Mouse (Mus musculus) c-Kit-positive CD71-positive TER-119-negative erythroid progenitor cells, embryonic 14.5 days (primary cell): ENCODE measurements around the gene Plppr3.

Experiments used
- DNase-seq: peaks from one replicate; pipeline ENCODE4 v3.0.0-alpha.2; 2013; ENCODE audit warnings: low read depth

Plppr3 gene

DNA sequence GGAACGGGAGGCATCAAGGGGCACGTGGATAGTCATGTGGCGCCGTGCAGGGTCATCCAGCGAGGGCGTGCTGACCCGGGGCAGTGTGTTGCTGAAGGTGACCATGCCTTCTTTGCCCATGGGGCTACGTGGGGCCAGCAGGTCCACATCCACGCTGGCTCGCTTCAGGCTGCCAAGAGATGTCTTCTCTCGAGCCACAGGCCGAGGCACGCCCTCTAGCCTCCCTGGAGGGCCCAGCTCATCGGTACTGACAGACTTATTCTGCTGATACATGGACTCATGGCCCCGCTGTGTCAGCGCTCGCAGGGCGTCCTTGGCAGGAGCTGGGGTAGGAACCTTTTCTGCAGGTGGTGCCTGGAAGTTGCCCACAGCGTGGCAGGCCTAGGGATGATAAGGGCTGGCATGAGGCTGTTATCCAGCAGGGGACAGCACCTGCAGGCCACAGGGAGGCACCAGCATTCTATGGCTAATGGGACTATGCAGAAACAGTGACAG is 8.6 kb downstream of the Plppr3 start:
- no peak for DNase-seq

DNA sequence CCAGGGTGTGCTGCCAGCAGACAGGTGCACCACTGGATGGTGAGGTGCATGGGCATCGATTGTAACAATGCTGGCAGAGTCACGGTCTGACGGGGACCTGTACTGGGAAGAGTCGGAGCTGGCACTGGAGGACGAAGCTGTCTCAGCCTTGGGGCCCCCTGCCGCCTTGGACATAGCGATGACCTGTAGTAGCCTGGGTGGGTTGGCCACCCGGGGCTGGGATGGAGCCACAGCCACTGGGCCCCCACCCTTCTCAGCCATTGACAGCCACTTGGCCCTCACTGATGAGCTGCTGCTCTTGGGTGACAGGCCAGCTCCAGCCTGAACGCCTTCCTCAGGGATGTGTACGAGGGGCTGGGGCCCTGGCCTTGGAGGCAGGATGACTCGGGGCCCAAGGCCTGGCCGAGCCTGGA is 9.2 kb downstream of the Plppr3 start:
- no peak for DNase-seq

DNA sequence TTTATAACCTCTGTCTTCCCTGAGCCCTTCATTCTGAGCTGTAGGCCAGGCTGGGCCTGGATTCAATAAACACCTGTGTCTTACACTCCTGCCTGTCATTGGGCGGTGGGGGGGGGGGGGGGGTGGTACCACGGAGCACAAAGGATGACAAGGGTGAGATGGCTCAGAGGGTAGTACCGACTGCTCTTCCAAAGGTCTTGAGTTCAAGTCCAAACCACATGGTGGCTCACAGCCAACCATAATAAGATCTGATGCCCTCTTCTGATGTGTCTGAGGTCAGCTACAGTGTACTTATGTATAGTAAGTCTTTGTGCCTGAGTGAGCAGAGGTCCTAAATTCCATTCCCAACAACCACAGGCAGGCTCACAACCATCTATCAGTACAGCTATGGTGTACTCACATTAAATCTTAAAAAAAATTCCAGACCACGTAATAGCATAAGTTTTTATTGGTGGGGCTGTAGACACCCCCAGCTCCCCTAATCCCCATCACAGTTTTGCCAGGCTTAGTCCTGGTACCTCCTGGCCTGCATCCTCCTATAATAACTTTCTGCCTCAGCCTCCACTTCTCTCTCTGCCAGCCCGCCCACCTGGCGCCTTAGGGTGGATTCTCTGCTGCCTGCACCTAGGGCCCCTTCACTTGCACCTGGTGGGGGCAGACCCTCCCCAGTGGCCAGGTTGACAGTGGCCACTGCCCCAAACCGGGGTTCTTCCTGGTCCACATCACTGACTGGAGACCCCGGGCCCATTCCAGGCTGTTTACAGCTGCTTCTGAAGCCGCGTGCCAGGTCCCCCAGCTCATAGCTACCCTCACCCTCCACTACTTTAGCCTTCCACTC is 9.9 kb downstream of the Plppr3 start:
- DNase-seq = no peak

DNA sequence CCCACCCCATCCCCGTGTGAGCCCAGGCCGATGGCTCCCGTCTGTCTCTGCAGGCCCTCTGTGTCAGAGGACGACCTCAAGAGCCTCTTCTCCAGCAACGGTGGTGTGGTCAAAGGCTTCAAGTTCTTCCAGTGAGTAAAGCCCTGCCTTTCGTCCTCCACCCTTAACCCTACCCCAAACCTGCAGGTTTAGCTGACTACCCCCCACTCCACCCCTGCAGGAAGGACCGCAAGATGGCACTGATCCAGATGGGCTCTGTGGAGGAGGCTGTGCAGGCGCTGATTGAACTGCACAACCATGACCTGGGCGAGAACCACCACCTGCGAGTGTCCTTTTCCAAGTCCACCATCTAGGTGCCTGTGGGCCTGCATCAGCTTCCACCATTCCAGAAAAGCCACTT is 11.5 kb downstream of the Plppr3 start:
- no peak for DNase-seq

DNA sequence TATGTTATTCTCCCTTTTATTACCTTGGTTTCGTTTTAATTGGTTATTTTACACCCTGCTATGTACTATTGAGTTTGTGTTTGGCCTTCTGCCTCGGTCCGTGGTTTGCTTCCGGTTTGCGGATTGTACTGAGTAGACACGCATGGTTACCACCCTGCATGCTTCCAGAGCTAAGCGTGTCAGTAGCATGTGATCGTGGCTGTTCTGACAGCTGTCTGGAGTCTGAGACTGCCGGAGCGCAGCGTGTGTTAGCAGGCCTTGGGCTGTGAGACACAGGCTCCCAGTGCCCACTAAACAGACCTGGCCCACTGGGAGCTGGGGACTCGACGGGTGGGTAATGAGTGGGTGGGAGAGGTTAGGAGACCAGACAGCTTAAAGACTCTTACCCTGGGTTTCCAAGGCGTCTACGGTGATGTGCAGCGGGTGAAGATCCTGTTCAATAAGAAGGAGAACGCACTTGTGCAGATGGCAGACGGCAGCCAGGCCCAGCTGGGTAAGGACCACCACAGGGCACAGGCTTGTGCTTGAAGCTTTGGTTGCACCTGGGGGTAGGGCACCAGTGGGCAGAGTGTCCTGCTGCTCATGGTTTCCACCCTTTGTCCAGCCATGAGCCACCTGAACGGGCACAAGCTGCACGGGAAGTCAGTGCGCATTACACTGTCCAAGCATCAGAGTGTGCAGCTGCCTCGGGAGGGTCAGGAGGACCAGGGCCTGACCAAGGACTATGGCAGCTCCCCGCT is 12.2 kb downstream of the Plppr3 start:
- DNase-seq = no peak

DNA sequence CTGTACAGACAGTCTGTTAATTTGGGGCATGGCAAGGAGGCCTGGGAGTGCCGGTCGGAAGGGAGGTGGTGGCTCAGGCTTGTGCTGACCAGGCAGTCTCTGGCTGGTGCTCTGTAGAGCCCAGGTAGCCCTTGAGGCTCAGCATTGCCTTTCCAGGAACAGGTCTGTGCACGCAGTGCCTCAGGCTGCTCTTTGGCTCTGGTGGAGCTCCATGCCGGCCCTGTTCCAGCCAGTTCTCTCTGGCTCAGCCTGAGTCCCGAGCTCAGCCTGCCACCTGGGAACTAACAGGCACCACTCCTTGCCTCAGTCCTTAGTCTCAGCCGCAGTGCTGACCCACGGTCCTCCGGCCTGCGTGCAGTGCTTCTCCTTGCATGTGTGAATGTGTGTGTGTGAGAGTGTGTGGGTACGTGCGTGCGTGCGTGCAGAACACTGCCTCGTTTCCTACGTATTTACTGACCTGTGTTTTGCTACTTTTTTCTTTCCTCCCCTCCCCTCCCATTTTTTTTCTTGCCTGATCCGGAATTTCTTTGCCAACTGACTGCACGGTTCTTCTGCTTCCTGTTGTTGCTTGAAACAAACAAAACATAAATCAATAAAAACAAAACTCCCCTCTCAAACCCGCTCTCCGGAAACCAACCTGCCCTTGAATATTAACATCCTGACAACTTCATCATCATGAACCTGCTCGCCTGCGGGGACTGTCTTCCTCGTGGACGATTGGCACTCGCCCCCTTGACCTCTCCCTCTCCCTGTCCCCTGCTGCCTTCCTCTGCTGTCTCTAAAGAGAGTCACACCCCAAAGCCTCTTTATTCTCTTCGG is 13.0 kb downstream of the Plppr3 start:
- no peak for DNase-seq

DNA sequence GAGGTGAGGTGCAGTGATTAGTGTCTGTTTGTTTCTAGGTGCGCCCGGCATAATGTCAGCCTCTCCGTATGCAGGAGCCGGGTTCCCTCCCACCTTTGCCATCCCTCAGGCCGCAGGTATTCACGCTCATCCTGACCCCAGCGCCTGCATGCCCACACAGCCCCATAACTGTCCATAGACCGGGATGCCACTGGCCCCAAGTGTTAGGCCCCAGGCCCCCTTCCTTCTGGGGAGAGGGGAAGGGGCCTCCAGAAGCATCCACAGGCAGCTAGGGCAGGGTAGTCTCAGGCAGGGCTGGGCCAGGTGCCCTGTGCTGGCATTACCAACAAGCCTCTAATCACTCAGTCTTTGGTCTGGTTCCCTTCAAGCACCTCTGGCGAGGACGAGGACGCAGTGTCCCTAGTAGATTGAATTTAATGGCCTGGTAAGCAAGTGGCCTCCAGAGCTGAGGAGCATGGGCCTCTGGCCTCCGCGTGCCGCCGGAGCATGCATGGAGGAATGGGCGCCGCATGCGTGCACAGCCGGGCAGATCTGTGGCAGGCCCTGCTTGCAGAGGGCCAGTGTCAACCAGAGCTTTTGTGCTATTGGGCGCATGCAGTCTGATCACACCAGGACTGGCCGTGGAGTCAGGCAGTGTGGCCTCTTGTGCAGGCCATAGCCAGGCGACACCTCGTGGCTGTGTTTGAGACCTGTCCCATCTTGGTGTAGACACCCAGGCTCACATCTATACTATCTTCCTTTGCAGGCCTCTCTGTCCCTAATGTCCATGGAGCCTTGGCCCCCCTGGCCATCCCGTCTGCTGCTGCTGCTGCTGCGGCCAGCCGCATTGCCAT is 14.1 kb downstream of the Plppr3 start:
- no peak for DNase-seq

DNA sequence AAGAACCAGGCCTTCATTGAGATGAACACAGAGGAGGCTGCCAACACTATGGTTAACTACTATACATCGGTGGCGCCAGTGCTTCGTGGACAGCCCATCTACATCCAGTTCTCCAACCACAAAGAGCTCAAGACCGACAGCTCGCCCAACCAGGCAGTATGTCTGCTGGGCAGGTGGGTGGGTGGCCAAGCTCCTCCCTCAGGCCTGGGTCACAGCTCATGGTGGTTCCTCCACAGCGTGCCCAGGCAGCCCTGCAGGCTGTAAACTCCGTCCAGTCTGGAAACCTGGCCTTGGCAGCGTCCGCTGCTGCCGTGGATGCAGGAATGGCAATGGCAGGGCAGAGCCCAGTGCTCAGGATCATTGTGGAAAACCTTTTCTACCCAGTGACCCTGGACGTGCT is 15.3 kb downstream of the Plppr3 start:
- DNase-seq = no peak

DNA sequence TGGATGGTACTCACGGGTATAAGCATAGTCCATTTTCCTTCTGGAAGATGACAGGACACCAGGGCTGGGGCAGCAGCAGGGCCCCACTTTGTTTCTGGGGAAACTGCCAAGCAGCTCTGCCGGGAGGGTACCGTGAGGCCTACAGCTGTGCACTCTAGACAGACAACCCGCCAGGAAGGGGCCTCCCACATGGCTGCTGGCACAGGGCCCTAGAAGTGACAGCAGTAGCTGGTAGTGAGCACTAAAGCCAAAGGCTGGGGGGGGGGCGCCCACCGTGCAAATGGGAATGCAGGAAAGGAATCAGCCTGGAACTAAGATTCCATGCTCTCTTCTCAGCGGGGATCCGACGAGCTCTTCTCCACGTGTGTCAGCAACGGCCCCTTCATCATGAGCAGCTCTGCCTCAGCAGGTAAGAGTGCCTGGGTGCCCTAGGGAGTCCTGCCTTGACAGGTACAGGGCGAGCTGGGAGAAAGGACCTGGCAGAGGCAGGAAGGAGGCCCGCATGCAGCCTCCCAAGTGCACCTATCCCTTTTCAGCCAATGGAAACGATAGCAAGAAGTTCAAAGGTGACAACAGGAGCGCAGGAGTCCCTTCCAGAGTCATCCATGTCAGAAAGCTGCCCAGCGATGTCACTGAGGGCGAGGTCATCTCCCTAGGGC is 15.9 kb downstream of the Plppr3 start:
- DNase-seq = no peak

DNA sequence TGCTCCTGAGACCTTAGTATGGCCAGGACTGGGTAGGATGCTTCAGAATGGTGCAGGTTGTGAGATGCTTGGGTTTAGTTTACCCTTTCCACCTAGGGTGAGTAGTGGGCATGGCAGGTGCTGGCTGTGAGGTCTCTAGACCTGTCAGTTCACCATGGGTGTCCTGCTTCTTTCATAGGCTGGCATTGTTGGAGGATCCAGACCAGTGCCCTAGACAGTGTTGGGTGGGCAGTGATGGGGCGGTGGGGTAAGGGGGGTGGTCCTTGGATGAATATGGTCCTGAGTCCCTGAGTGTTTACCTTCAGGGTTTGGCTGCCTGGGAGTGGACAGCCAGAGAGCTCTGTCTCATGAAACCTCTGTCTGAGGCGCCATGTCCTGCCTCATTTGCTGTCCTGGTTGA is 16.5 kb downstream of the Plppr3 start:
- no peak for DNase-seq

DNA sequence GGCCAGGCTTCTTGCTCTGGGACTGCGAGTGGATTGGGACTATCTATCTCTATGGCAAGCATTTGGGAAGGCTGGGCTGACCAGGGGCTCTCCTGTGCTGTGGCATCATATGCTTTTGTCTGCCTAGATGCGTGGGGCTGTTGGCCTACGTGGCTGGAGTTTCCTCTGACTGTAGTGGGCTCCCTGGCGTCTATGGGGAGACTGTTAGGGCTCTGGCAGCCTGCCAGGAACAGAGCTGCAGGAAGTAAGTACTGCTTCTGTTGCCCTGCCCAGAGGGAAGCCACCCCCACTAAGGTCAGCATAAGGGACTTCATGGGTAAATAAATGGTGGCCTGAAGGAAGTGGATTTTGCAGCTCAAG is 17.0 kb downstream of the Plppr3 start:
- DNase-seq = no peak

DNA sequence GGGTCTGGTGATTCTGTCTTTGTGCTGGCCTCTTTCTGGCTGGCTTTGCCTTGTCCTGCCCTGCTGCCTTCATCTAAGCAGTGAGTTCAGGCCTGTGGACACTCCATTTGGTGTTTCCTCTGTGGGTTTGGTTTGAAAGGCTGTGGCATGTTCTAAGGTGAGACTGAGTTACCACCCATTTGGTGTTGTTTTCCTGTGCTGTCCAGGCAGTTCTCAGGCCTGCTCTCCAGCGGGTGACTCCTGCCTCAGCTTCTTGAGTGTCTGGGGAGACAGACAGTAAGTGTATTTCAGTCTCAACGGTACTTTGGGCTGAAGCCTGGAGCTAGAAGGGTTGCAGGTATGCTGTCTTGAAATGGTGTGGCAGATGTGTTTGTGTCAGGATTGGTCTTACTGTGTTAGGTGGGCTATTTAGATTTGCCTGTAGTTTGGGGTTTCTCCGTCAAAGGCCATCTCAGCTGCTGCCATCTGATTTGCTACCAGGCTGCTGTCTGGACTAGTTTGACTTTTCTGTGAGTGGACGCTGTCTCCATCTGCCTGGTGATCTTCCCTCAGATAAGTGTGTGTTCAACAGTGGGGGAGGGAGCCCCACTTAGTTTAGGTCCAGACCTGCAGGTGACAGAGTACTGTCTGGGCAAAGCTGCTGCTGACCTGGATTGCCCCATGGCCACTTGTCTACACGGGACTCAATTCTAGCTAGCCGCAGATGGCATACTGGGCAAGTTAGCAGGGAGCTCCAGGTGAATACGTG is 17.6 kb downstream of the Plppr3 start:
- DNase-seq = no peak

DNA sequence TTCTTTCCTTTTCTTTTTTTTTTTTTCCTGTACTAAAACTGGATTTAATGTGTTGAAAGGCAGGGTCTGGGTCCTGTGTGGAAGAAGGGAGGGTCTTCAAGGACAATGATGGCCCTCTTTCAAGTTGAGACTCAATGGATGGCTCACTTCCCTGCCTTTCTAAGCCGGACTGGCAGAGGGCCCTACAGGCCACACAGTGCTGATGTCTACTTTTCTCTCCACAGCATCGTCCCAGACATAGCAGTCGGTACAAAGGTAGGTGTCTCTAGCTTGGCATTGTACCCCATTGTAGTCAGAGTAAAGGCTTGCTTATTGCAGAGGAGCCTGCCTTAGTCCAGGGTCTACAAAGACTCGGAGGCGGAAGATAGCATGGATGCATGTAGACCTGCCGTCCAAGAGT is 18.2 kb downstream of the Plppr3 start:
- DNase-seq = no peak

DNA sequence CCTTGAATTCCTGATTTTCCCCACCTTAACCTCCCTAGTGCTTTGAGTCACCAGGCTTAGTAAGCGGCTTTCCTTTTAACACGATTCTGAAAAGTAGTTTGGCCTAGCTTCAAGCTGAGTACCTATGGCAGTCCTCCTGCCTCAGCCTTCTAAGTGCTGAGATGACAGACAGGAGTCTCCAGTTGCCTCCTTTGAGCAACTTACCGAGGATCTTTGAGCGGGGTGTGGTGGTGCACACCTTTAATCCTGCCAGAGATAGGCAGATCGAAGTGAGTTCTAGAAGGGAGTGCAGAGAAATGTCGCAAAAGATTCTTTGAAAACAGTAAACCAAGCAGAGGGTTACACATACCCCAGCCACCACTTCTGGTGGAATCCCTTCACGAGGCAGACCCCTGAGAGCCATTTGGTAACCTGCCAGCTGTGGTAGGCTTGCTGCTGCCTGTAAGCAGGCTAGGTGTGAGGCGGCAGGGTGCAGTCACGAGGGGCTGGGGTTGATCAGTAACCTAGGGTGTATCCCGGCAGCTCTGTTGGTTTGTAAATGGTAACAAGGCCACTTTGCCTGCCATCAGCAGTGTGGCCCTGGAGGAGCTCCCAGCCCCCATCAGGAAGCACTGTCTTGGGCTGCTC is 18.8 kb downstream of the Plppr3 start:
- DNase-seq = peak; percentile 30

DNA sequence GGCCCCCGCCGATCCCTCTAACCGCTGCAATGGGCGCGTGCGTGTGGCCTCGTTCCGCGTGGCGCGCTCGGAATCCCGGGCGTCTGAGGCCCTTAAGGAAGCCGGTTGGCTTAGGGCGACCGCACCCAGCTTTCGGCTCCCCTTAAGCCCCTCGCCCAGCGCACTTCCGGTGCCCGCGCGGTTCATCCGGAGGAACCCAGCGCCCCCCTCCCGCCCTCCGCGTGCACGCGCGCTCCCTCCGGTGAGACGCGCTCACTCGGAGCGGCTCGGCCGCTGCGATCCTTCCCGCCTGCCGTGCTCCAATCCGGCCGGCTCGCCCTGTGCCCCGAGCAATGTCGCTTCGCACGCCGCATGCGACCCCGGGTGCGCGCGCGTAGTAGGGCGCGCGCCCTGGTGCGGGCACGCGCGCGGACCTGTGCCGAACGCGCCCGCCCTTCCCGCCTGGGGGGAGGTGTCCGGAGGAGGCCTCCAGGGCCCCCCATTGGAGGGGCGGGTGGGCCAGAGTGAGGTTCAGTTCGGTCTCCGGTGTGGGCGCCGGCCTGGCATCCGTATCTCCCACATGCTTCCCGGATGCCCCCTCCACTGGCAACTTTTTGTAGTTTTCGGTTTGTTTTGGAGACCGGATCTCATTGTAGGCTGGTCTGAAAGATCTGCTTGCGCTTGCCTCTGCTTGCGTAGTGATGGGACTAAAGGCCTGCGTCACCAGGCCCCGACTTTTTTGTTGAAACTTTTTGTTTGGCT is 19.5 kb downstream of the Plppr3 start:
- peak; percentile 34 for DNase-seq

DNA sequence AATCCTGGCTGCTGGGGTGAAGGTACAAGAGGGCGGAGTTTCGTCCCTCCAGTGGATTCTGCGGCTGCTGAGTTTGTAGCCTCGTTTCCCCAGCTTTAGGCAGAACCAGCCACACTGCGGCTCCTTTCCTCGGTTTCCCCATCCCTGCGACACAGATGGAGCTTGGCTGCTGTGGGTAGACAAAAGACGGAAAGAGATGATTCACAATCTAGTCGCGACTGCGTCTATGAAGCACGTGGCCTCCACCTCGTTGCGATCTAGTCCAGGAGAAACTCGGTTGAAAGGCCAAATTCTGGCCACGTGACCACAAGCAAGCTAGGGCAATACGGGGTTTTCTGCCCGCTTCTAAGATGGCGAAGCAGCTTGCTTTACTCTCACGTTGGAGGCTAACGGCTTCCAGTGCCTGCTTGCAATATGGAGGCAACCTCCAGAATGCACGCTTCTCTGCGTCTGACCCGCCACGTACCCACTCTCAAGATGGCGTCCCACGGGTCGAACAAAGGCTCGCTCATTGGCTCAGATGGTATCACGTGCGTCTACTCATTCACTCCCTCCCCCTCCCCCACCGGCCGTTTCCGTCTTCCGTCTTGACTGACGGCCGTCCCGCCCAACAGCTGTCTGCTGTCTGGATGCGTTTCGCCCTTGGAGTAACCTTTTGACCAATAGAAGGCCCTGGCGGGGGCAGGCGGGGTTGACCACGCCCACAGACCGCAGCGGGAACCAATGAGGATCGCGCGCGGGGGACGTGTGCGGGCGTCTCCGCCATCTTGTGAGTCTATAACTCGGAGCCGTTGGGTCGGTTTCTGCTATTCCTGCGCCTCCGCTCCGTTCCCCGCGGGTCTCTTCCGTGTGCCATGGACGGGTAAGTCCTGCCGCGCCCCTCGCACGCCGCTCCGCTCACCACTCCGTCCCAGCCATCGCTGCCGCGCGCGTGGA is 20.3 kb downstream of the Plppr3 start, which contains the start of gene Ptbp1:
Gene Ptbp1 (plus strand): TSS at position 568 of the 936 bp plus-strand sequence.
- peak; percentile 100 for DNase-seq

DNA sequence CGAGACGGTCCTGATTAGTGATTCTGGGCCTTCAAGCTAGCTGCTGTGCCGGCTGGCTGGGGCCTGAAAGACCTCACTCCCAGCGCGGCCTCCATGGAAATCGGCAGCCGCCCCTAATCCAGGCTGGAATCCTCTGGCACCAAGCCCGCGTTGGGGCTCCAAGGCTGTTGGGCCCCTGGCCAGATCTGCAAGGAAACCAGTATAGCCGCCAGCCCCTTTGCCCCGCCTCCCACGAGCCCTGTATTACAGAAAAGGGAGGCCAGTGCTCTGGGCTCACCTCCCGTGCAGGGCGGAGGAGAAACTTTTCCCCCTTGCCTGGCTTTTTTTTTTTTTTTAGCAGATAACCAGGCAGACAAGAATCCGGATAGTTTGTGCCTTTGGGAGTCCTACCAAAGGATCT is 21.0 kb downstream of the Plppr3 start:
- DNase-seq = peak; percentile 51

DNA sequence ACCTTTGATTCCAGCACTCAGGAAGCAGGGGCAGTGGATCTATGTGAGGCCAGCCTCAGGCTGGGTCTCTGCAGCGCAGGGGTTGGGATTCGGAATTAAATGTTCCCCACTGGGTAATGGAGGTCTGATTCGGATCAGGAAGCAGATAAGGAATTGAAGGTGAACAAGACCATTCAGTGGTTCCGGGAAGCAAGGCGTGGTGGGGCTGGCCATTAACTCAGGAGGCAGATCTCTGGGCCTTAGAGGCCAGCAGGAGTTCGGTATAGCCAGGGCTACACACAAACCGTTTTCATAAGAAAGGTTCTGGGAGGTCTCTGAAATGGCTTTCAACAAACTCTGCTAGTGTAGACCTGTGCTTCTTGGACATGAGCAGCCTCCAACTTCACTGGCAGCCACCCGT is 21.6 kb downstream of the Plppr3 start:
- DNase-seq = no peak
